Mouse (Mus musculus) brain, adult 2 months (tissue): ENCODE data around the gene Nol11.
A peak's percentile ranks its signal among the peaks of the same experiment; 100 is the strongest.
"Not testable (repeated sequence)": the region's sequence is repeated elsewhere in the genome, so short reads cannot be mapped to it uniquely, and the experiment has no call there.

ENCODE experiments used
- DNase-seq: peaks from one replicate; pipeline ENCODE4 v3.0.0; 2011; ENCODE audit warnings: low read depth, low spot score

Gene Nol11

DNA sequence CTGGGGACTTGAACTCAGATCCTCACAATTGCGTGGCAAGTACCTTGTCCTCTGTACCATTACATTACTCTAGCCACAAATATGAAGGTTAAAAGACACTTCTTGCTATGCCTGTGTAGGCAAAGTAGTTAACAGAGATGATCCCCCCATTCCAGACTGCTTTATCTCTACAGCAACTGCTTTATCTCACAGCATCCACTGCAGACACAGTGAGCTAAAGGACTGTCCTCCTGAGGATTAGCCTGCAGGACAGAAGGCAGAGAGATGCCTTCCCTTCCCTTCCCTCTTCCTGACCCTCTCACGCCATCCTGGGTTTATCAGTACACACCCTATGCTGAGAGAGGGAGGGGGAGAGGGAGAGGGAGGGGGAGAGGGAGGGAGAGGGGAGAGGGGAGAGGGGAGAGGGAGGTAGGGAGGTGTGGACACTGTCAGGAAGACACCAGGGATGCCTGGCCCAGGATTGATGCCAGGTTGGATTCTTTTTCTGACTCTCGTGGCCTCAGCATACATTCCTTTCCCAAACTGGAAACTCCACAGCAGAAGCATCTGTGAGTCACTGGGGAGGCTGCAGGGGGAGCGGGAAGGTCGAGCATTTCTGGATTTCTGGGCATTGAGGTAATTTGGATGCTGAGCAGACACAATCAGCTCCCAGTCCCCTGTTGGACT, 32.1 kb downstream of the Nol11 start:
- DNase-seq = no peak

DNA sequence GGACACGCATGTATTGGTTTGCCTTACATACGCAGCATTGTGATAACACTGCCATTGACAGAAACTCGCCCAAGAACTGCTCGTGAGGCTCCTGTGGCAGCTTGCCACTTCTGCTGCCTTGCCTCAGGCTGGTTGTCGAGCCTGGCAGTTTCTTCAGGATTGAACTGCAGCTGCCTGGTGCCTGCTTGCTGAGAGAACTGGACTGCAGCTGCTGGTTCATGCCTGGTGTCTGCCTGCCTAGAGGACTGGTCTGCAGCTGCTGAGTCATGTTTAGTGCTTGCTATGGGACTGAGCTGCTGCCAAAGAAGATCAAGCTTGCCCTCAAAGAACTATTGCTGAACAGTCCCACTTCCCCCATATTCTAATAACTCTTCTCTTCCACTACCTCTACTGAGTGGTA, 33.9 kb downstream of the Nol11 start:
- no peak for DNase-seq

- DNase-seq = no peak
Observed at GRCm38 (mm10) chr11:107154431-107154830, 34.8 kb downstream of the Nol11 start.

DNA sequence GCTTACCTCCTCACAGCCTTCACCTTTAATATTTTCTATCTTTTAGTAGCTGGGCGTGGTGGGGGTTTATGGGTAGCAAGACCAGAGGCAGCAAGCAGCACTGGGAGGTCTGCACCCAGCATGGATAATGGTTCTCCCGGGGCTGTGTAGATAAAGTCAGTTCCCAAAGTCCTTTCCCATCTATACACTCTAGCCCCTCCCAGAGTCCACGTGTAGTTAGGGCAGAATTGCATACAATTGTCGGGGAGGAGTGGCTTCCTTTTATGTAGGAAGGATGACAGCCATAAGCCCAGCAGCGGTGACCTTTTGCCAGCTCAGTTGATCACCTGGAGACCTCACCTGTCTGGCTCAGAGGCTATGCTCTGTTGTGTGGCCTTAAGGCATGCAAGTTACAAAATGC, 35.5 kb downstream of the Nol11 start:
- DNase-seq = no peak

DNA sequence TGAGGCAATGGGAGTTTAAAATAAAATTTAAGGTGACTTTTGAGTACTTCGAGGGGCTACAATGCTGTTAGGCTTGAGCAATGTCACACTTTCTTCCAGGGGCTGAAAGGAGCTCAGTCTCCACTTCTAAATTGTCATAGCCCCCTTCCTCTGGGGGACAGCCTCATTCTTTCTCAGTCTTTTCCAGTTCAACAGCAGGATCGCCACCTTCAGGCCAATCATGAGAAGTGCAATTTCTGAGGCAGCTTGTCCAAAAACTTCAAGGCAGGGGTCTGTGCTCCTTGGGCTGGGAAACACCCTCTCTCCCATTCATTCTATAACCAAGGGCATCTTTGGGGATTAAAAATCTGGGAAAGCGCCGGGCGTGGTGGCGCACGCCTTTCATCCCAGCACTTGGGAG, 37.4 kb downstream of the Nol11 start:
- DNase-seq = no peak

- DNase-seq = not testable (repeated sequence)
Observed at GRCm38 (mm10) chr11:107143956-107144355, 45.2 kb downstream of the Nol11 start.

- no peak for DNase-seq
Observed at GRCm38 (mm10) chr11:107142382-107142781, 46.8 kb downstream of the Nol11 start.

GRCm38 (mm10) chr11:107140756-107141155, 48.4 kb downstream of the Nol11 start:
- DNase-seq = no peak

DNA sequence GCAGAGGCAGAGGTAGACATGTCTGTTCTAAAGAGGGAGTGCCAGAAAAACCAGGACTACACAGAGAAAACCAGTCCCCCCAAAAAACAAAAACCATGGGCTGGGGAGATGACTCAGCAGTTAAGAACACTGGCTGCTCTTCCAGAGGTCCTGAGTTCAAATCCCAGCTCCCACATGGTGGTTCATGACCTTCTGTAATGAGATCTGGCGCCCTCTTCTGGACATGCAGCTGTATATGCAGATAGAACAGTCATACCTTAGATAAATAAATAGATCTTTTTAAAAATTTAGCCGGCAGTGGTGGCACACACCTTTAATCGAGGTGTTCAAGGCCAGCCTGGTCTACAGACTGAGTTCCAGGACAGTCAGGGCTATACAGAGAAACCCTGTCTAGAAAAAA, 50.5 kb downstream of the Nol11 start:
- no peak for DNase-seq

DNA sequence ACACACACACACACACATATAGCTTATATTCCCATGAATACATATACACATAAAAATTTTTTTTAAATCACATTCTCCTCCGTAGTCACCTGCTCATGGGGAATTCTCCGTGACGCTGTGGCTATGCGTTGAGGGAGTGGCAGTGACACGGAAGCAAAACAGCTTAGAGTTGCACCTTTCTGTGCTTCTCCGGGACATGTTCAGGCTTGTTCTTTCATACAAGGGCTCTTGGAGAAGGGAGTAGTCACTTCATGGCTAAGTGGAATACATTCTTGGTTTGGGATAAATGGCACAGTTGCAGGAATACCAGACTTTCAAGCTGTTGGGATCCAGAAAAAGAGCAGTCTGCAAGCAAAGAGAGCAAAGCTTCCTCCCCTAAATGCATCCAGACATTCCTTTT, 51.6 kb downstream of the Nol11 start:
- DNase-seq = no peak

DNA sequence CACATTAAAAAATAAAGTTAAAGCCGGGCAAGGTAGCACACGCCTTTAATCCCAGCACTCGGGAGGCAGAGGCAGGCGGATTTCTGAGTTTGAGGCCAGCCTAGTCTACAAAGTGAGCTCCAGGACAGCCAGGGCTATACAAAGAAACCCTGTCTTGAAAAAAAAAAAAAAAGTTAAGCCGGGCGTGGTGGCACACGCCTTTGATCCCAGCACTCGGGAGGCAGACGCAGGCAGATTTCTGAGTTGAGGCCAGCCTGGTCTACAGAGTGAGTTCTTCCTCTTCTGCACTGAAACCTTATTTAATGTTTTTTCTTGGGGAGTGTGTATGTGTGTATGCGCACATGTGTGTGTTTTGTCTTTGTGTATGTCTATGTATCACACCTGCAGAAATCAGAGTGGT, 52.7 kb downstream of the Nol11 start:
- DNase-seq = not testable (repeated sequence)

DNA sequence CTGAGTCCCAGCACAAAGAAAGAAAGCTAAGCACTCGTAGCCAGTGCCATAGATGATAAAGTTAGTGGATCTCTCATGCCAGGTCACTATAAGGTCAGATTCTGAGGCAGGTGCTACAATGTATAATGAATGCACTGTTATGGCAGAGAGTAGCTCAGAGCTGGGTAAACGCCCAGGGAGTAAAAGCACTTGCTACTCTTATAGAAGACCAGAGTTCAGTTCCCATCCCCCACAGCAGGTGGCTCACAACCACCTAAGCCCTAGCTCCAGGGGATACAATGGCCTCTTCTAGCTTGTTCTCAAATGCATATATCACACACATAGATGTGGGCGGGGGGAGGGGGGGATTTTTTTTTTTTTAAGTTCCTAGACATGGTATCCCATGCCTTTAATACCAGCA, 53.4 kb downstream of the Nol11 start:
- DNase-seq = no peak

DNA sequence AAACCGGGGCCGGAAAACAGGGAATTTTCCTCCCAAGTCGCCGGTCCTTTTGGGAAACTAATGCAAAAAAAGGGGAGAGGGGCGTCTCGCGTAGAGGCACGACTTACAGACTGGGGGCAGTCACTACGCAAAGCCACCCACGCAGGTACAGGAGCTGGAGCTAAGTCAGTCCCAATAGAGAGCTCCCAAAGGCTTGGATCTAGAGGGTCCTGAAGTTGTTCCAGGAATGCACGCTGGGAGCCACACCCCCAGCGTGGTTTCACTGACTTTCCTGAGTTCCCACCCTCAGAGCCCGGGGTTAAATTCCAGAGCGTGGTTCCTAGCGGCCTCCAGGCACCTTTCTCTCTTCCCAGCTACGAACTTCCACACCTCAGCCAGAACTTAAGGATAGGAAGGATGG, 56.8 kb downstream of the Nol11 start:
- no peak for DNase-seq

- peak; percentile 95 for DNase-seq
Observed at GRCm38 (mm10) chr11:107131749-107132421, 57.3 kb downstream of the Nol11 start, which contains the start of gene Bptf. Gene Bptf (minus strand): TSS chr11:107132127.

DNA sequence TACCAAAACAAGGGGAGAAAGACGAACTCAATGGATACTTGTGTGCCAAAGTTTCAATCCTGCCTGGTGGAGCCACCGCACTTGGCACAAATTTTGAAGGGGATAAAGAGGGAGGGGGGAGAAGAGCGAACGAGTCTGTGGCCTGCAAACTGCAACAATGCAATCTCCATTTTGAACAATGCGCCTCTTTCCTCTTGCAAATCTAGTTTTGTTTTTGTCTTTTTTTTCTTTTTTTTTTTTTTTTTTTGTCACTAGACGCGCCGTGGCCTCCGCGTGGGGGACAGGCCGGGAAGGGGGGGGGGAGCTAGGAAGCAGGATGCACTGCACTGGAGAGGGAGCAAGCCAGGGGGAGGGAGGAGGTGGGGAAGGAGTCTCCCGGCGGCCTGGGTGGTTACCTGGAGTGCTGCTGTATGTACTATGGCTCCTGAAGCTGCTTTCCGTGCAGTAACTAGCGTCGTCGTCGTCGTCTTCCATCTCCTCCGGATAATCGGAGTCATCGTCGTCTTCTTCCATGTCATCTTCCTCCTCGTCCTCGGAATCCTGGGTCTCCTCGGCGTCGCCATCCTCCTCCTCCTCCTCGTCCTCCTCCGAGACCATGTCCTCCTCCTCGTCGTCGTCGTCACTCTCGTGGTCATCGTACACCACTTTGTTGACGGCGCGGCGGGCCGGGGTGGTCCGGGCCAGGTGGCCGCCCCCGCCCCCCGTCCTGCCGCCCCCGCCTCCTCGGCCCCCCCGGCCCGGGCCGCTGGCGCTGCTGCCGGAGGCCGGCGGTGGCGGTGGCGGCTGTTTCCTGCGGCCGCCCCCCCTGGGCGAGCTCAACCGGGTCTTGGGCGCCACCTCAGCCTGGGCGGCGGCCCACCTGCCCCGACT, 58.1 kb downstream of the Nol11 start:
- peak; percentile 83 for DNase-seq

GRCm38 (mm10) chr11:107130221-107130788, 58.9 kb downstream of the Nol11 start:
- no peak for DNase-seq

DNA sequence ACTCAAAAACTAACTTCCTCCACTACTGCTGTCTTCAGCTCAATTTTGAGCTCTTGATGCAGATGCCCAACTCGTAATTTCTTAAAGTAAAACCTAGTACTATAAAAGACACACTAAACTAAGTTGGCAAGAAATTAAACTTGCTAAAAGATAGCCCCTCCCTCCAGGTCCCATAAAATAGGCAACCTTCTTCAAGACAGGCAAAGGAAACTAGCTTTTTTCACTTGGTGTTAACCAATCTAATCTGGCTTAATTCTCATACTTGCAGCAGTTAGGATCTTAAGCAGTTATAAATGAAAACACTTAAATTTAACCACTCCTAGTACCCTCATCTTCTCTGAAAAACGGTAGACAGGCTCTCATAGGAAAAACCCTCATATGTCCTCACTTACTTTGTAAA, 59.5 kb downstream of the Nol11 start:
- DNase-seq = no peak

DNA sequence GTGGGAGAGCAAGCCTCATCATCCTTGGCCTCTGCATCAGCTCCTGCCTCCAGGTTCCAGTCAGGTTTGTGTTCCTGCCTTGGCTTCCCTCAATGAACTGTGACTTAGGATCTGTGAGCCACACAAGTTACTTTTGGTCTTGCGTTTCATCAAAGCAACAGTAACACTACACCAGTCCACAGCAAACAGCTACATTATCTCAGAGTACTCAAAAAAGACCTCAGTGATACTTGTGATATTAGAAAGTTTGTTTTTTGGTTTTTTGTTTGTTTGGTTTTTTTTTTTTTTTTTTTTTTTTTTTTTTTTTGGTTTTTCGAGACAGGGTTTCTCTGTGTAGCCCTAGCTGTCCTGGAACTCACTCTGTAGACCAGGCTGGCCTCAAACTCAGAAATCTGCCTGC, 62.5 kb downstream of the Nol11 start:
- not testable (repeated sequence) for DNase-seq

DNA sequence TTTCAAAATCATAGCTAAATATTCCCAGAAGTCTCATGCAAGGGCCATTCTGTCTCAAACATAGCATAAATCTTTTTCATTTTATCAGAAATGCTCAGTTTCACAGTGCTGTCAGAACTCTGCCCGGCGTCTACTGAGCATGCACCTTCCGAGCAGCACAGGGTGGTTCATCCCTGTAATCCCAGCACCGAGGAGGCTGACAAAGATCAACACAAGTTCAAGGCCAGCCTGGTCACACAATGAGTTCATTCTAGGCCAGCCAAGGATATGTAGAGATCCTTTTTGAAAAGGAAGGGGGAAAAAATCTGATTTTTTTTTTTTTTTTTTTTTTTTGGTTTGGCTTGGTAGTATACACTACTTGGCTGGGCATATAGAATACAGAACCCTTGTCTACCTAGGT, 64.2 kb downstream of the Nol11 start:
- no peak for DNase-seq

GRCm38 (mm10) chr11:107124327-107124731, 64.9 kb downstream of the Nol11 start:
- peak; percentile 79 for DNase-seq

- DNase-seq = peak; percentile 67
Observed at GRCm38 (mm10) chr11:107117789-107118188, 71.4 kb downstream of the Nol11 start.
